Mouse (Mus musculus): ENCODE data around the gene 1810010H24Rik. TPM values are rescaled to one million over a fixed set of nuclear protein-coding genes. Genes with fewer than 3 reads are reported as not detected.
"Not testable (repeated sequence)": the region's sequence is repeated elsewhere in the genome, so short reads cannot be mapped to it uniquely, and the experiment has no call there.

Gene 1810010H24Rik
- polyA plus RNA-seq (2012; ENCODE audit: insufficient read depth, insufficient read length, low replicate concordance, missing spikeins) = not detected in 2 replicates

GRCm38 (mm10) chr11:107025411-107026321 is at the start of gene 1810010H24Rik:
TSS of gene 1810010H24Rik (plus strand) at chr11:107025681.
- WGBS = under 1% methylated on average over 45 of the region's 45 CpGs
- TF ChIP-seq CTCF (IDR thresholded peaks at IDR 0.05; ENCODE audit: insufficient read depth, low read depth, low read length) (no peak), POLR2A (IDR thresholded peaks at IDR 0.05; ENCODE audit: insufficient read depth, low read depth, low read length) (no peak)
- Histone ChIP-seq H3K27ac (ENCODE audit: insufficient read depth, low read depth, low read length) (no peak within 1 kb of the TSS), H3K4me1 (ENCODE audit: control insufficient read depth, insufficient read depth, low read length) (peaks cover 14% of the 10 kb centered on the region), H3K4me3 (ENCODE audit: insufficient read depth, low read depth, low read length) (peak within 1 kb of the TSS; percentile 49)

DNA sequence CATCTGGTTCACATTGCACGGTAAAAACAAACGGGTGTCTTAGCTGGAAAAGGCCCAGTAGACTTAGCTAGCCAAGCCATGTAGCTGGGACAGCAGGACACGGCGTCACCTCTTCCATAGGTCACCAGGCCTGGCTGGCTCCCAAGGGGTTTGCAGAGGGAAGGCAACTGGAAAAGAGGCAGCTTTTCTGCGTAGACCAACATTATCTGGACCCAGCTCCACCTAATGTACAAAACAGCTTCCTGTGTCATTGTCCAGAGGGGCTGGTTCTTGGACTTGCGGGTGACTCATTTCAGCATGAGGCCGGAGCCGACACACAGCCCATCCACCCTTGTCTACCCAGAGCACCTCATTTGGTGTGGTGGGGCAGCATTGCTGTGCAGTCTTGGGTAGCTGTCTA is 49.3 kb upstream of the 1810010H24Rik start:
- Histone ChIP-seq H3K4me1 (ENCODE audit: control insufficient read depth, insufficient read depth, low read length) (no peaks in the 10 kb centered on the region), H3K27ac (ENCODE audit: insufficient read depth, low read depth, low read length) (no peak overlapping the region), H3K4me3 (ENCODE audit: insufficient read depth, low read depth, low read length) (no peak overlapping the region)
- 82% methylated on average over 8 of the region's 8 CpGs for WGBS
- TF ChIP-seq POLR2A (IDR thresholded peaks at IDR 0.05; ENCODE audit: insufficient read depth, low read depth, low read length) = no peak
- no peak for TF ChIP-seq CTCF (IDR thresholded peaks at IDR 0.05; ENCODE audit: insufficient read depth, low read depth, low read length)

- Histone ChIP-seq H3K4me1 (ENCODE audit: control insufficient read depth, insufficient read depth, low read length) (no peaks in the 10 kb centered on the region), H3K27ac (ENCODE audit: insufficient read depth, low read depth, low read length) (no peak overlapping the region), H3K4me3 (ENCODE audit: insufficient read depth, low read depth, low read length) (no peak overlapping the region)
- 21% methylated on average over 7 of the region's 7 CpGs for WGBS
- TF ChIP-seq CTCF (IDR thresholded peaks at IDR 0.05; ENCODE audit: insufficient read depth, low read depth, low read length) (peak; percentile 23; the same call in 1 of the 2 replicates), POLR2A (IDR thresholded peaks at IDR 0.05; ENCODE audit: insufficient read depth, low read depth, low read length) (no peak)
These were observed 45.0 kb upstream of the 1810010H24Rik start for GRCm38 (mm10) chr11:106980455-106980854.

DNA sequence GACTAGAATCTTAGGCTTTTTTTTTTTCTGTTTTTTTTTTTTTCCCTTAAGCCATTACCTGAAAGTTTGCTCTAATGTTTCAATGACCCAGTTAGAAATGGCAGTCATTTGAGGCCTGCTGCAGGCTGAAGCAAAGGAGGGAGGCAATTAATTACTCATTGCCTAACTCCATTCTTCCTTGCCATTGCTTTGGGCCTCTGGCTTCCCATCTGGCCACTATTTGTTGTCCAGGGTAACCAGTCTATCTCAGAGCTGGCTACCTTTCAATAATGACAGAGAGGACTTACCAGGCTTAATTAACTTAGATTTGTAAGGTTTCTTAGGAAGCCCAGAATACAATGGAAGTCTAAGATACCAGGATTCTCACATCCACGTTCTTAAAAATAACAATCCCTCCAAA is 43.7 kb upstream of the 1810010H24Rik start:
- WGBS = 17% methylated on average over 1 of the region's 1 CpGs
- Histone ChIP-seq H3K4me3 (ENCODE audit: insufficient read depth, low read depth, low read length) (no peak overlapping the region), H3K27ac (ENCODE audit: insufficient read depth, low read depth, low read length) (no peak overlapping the region), H3K4me1 (ENCODE audit: control insufficient read depth, insufficient read depth, low read length) (no peaks in the 10 kb centered on the region)
- TF ChIP-seq POLR2A (IDR thresholded peaks at IDR 0.05; ENCODE audit: insufficient read depth, low read depth, low read length) (no peak), CTCF (IDR thresholded peaks at IDR 0.05; ENCODE audit: insufficient read depth, low read depth, low read length) (no peak)

GRCm38 (mm10) chr11:106982351-106982750 is 43.1 kb upstream of the 1810010H24Rik start:
- H3K4me1 ChIP-seq (ENCODE audit: control insufficient read depth, insufficient read depth, low read length) = no peaks in the 10 kb centered on the region
- H3K27ac ChIP-seq (ENCODE audit: insufficient read depth, low read depth, low read length) = no peak overlapping the region
- TF ChIP-seq POLR2A (IDR thresholded peaks at IDR 0.05; ENCODE audit: insufficient read depth, low read depth, low read length) = no peak
- no peak for TF ChIP-seq CTCF (IDR thresholded peaks at IDR 0.05; ENCODE audit: insufficient read depth, low read depth, low read length)
- no peak overlapping the region for H3K4me3 ChIP-seq (ENCODE audit: insufficient read depth, low read depth, low read length)
- 43% methylated on average over 5 of the region's 5 CpGs for WGBS

GRCm38 (mm10) chr11:106985979-106986604 is 39.4 kb upstream of the 1810010H24Rik start:
- not testable (repeated sequence) for H3K27ac ChIP-seq (ENCODE audit: insufficient read depth, low read depth, low read length); H3K4me3 ChIP-seq (ENCODE audit: insufficient read depth, low read depth, low read length); H3K4me1 ChIP-seq (ENCODE audit: control insufficient read depth, insufficient read depth, low read length)
- 82% methylated on average over 9 of the region's 9 CpGs for WGBS

DNA sequence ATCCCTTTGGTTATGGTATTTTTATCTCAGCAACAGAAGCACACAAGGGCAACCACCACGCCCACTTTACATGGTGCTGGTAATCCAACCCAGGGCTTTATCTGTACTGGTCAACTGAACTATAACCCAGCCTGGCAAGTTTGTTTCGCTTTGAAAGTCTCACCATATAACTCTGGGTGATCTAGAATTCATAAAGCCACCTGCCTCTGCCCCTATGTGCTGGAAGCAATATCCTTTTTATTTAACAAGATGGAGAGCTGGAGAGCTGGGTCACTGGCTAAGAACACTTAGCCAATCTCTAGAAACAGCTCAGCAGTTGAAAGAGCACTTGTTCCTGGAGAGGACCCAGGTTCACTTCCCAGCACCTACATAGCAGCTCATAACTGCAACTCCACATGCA is 38.1 kb upstream of the 1810010H24Rik start:
- Histone ChIP-seq H3K27ac (ENCODE audit: insufficient read depth, low read depth, low read length) (no peak overlapping the region), H3K4me3 (ENCODE audit: insufficient read depth, low read depth, low read length) (no peak overlapping the region), H3K4me1 (ENCODE audit: control insufficient read depth, insufficient read depth, low read length) (no peaks in the 10 kb centered on the region)
- WGBS = 97% methylated on average over 2 of the region's 2 CpGs
- TF ChIP-seq CTCF (IDR thresholded peaks at IDR 0.05; ENCODE audit: insufficient read depth, low read depth, low read length) = no peak
- TF ChIP-seq POLR2A (IDR thresholded peaks at IDR 0.05; ENCODE audit: insufficient read depth, low read depth, low read length) = no peak

GRCm38 (mm10) chr11:106994246-106995085 is 31.0 kb upstream of the 1810010H24Rik start:
- no peak overlapping the region for H3K4me3 ChIP-seq (ENCODE audit: insufficient read depth, low read depth, low read length)
- WGBS = 80% methylated on average over 3 of the region's 3 CpGs
- TF ChIP-seq POLR2A (IDR thresholded peaks at IDR 0.05; ENCODE audit: insufficient read depth, low read depth, low read length) = no peak
- no peak for TF ChIP-seq CTCF (IDR thresholded peaks at IDR 0.05; ENCODE audit: insufficient read depth, low read depth, low read length)
- no peak overlapping the region for H3K27ac ChIP-seq (ENCODE audit: insufficient read depth, low read depth, low read length)
- peaks cover 6% of the 10 kb centered on the region; the same call in 1 of the 2 replicates for H3K4me1 ChIP-seq (ENCODE audit: control insufficient read depth, insufficient read depth, low read length)

- not testable (repeated sequence) for H3K4me1 ChIP-seq (ENCODE audit: control insufficient read depth, insufficient read depth, low read length); H3K27ac ChIP-seq (ENCODE audit: insufficient read depth, low read depth, low read length); H3K4me3 ChIP-seq (ENCODE audit: insufficient read depth, low read depth, low read length)
- 92% methylated on average over 7 of the region's 7 CpGs for WGBS
These were observed 29.0 kb upstream of the 1810010H24Rik start for GRCm38 (mm10) chr11:106996492-106996891.
